Mouse (Mus musculus): ENCODE measurements around the gene Psmd14. TPM values are rescaled to one million over a fixed set of nuclear protein-coding genes. Genes with fewer than 3 reads are reported as not detected.

Psmd14 gene
- polyA plus RNA-seq, 1 experiment from 2014 or later: 296 TPM

GRCm38 (mm10) chr2:61750702-61751101, 39.2 kb downstream of the Psmd14 start:
- DNase-seq (ENCODE audit: low spot score): peak; percentile 62
- 40% methylated on average over 1 of the region's 1 CpGs for WGBS
- Histone ChIP-seq H3K27me3 (replicated peaks; ENCODE audit: control insufficient read depth, insufficient read depth, low read length) (no peaks in the 10 kb centered on the region), H3K9ac (ENCODE audit: low read length) (no peak overlapping the region), H3K4me3 (ENCODE audit: low read depth, low read length) (no peak overlapping the region), H3K4me1 (ENCODE audit: control insufficient read depth, insufficient read depth, low read length) (0 out of 2 replicates have a peak, but pooled peaks cover 3% of the 10 kb centered on the region), H3K36me3 (ENCODE audit: control insufficient read depth, insufficient read depth, low read length) (no peaks in the 10 kb centered on the region), H3K4me2 (ENCODE audit: low read length) (no peak overlapping the region), H3K9me3 (replicated peaks; ENCODE audit: control insufficient read depth, low read length) (no peaks in the 10 kb centered on the region), H3K27ac (ENCODE audit: low read depth, low read length) (no peak overlapping the region)
- ATAC-seq: peak; percentile 54; the same call in 1 of the 2 replicates

GRCm38 (mm10) chr2:61751286-61751685, 39.8 kb downstream of the Psmd14 start:
- 41% methylated on average over 2 of the region's 2 CpGs for WGBS
- no peaks in the 10 kb centered on the region for H3K36me3 ChIP-seq (ENCODE audit: control insufficient read depth, insufficient read depth, low read length)
- H3K27me3 ChIP-seq (replicated peaks; ENCODE audit: control insufficient read depth, insufficient read depth, low read length): no peaks in the 10 kb centered on the region
- no peak overlapping the region for H3K4me3 ChIP-seq (ENCODE audit: low read depth, low read length)
- peak overlapping the region; percentile 11; the same call in 1 of the 2 replicates for H3K27ac ChIP-seq (ENCODE audit: low read depth, low read length)
- H3K9ac ChIP-seq (ENCODE audit: low read length): no peak overlapping the region
- peak; percentile 74 for DNase-seq (ENCODE audit: low spot score)
- peak; percentile 78; the same call in 1 of the 2 replicates for ATAC-seq
- H3K4me1 ChIP-seq (ENCODE audit: control insufficient read depth, insufficient read depth, low read length): no peaks in the 10 kb centered on the region
- no peak overlapping the region for H3K4me2 ChIP-seq (ENCODE audit: low read length)
- H3K9me3 ChIP-seq (replicated peaks; ENCODE audit: control insufficient read depth, low read length): no peaks in the 10 kb centered on the region

GRCm38 (mm10) chr2:61752362-61752761, 40.9 kb downstream of the Psmd14 start:
- Histone ChIP-seq H3K27me3 (replicated peaks; ENCODE audit: control insufficient read depth, insufficient read depth, low read length) (no peaks in the 10 kb centered on the region), H3K9me3 (replicated peaks; ENCODE audit: control insufficient read depth, low read length) (no peaks in the 10 kb centered on the region), H3K36me3 (ENCODE audit: control insufficient read depth, insufficient read depth, low read length) (no peaks in the 10 kb centered on the region), H3K4me2 (ENCODE audit: low read length) (no peak overlapping the region), H3K4me3 (ENCODE audit: low read depth, low read length) (no peak overlapping the region), H3K9ac (ENCODE audit: low read length) (no peak overlapping the region), H3K4me1 (ENCODE audit: control insufficient read depth, insufficient read depth, low read length) (no peaks in the 10 kb centered on the region), H3K27ac (ENCODE audit: low read depth, low read length) (no peak overlapping the region; the same call in 1 of the 2 replicates)
- DNase-seq (ENCODE audit: low spot score): no peak
- no peak for ATAC-seq

- DNase-seq (ENCODE audit: low spot score) (no peak), ATAC-seq (no peak)
- Histone ChIP-seq H3K4me3 (ENCODE audit: low read depth, low read length) (no peak overlapping the region), H3K9ac (ENCODE audit: low read length) (no peak overlapping the region), H3K9me3 (replicated peaks; ENCODE audit: control insufficient read depth, low read length) (no peaks in the 10 kb centered on the region), H3K27me3 (replicated peaks; ENCODE audit: control insufficient read depth, insufficient read depth, low read length) (no peaks in the 10 kb centered on the region), H3K4me1 (ENCODE audit: control insufficient read depth, insufficient read depth, low read length) (no peaks in the 10 kb centered on the region), H3K27ac (ENCODE audit: low read depth, low read length) (no peak overlapping the region), H3K4me2 (ENCODE audit: low read length) (no peak overlapping the region), H3K36me3 (ENCODE audit: control insufficient read depth, insufficient read depth, low read length) (no peaks in the 10 kb centered on the region)
Observed at GRCm38 (mm10) chr2:61754989-61755388, 43.5 kb downstream of the Psmd14 start.

GRCm38 (mm10) chr2:61759234-61759855, 47.9 kb downstream of the Psmd14 start:
- WGBS: 84% methylated on average over 5 of the region's 5 CpGs
- no peaks in the 10 kb centered on the region for H3K27me3 ChIP-seq (replicated peaks; ENCODE audit: control insufficient read depth, insufficient read depth, low read length)
- H3K9me3 ChIP-seq (replicated peaks; ENCODE audit: control insufficient read depth, low read length): no peaks in the 10 kb centered on the region
- no peak overlapping the region for H3K4me2 ChIP-seq (ENCODE audit: low read length)
- no peak overlapping the region for H3K4me3 ChIP-seq (ENCODE audit: low read depth, low read length)
- peaks cover 3% of the 10 kb centered on the region; the same call in 1 of the 2 replicates for H3K4me1 ChIP-seq (ENCODE audit: control insufficient read depth, insufficient read depth, low read length)
- no peaks in the 10 kb centered on the region for H3K36me3 ChIP-seq (ENCODE audit: control insufficient read depth, insufficient read depth, low read length)
- ATAC-seq (no peak), DNase-seq (ENCODE audit: low spot score) (no peak)
- no peak overlapping the region for H3K9ac ChIP-seq (ENCODE audit: low read length)
- H3K27ac ChIP-seq (ENCODE audit: low read depth, low read length): no peak overlapping the region

- H3K4me1 ChIP-seq (ENCODE audit: control insufficient read depth, insufficient read depth, low read length): peaks cover 7% of the 10 kb centered on the region; the same call in 1 of the 2 replicates
- no peaks in the 10 kb centered on the region for H3K36me3 ChIP-seq (ENCODE audit: control insufficient read depth, insufficient read depth, low read length)
- H3K9me3 ChIP-seq (replicated peaks; ENCODE audit: control insufficient read depth, low read length): no peaks in the 10 kb centered on the region
- ATAC-seq (no peak), DNase-seq (ENCODE audit: low spot score) (no peak)
- H3K9ac ChIP-seq (ENCODE audit: low read length): no peak overlapping the region
- H3K27me3 ChIP-seq (replicated peaks; ENCODE audit: control insufficient read depth, insufficient read depth, low read length): no peaks in the 10 kb centered on the region
- H3K4me2 ChIP-seq (ENCODE audit: low read length): no peak overlapping the region
- 83% methylated on average over 3 of the region's 3 CpGs for WGBS
- H3K4me3 ChIP-seq (ENCODE audit: low read depth, low read length): no peak overlapping the region
- H3K27ac ChIP-seq (ENCODE audit: low read depth, low read length): no peak overlapping the region
Observed at GRCm38 (mm10) chr2:61760044-61760443, 48.5 kb downstream of the Psmd14 start.

GRCm38 (mm10) chr2:61764470-61765105, 53.1 kb downstream of the Psmd14 start:
- DNase-seq (ENCODE audit: low spot score): peak; percentile 49
- no peaks in the 10 kb centered on the region for H3K9me3 ChIP-seq (replicated peaks; ENCODE audit: control insufficient read depth, low read length)
- H3K27me3 ChIP-seq (replicated peaks; ENCODE audit: control insufficient read depth, insufficient read depth, low read length): no peaks in the 10 kb centered on the region
- 20% methylated on average over 6 of the region's 6 CpGs for WGBS
- peak; percentile 46 for ATAC-seq
- H3K27ac ChIP-seq (ENCODE audit: low read depth, low read length): peak overlapping the region; percentile 73
- H3K4me2 ChIP-seq (ENCODE audit: low read length): no peak overlapping the region
- no peaks in the 10 kb centered on the region; the same call in 1 of the 2 replicates for H3K36me3 ChIP-seq (ENCODE audit: control insufficient read depth, insufficient read depth, low read length)
- H3K4me1 ChIP-seq (ENCODE audit: control insufficient read depth, insufficient read depth, low read length): peaks cover 7% of the 10 kb centered on the region; the same call in 1 of the 2 replicates
- H3K4me3 ChIP-seq (ENCODE audit: low read depth, low read length): no peak overlapping the region
- no peak overlapping the region for H3K9ac ChIP-seq (ENCODE audit: low read length)

GRCm38 (mm10) chr2:61765526-61765925, 54.0 kb downstream of the Psmd14 start:
- Histone ChIP-seq H3K4me3 (ENCODE audit: low read depth, low read length) (no peak overlapping the region), H3K27me3 (replicated peaks; ENCODE audit: control insufficient read depth, insufficient read depth, low read length) (no peaks in the 10 kb centered on the region), H3K36me3 (ENCODE audit: control insufficient read depth, insufficient read depth, low read length) (no peaks in the 10 kb centered on the region; the same call in 1 of the 2 replicates), H3K4me1 (ENCODE audit: control insufficient read depth, insufficient read depth, low read length) (peaks cover 7% of the 10 kb centered on the region; the same call in 1 of the 2 replicates), H3K9me3 (replicated peaks; ENCODE audit: control insufficient read depth, low read length) (no peaks in the 10 kb centered on the region), H3K4me2 (ENCODE audit: low read length) (0 out of 2 replicates have a peak overlapping the region, but pooled peaks have one; percentile 20), H3K27ac (ENCODE audit: low read depth, low read length) (peak overlapping the region; percentile 62; the same call in 1 of the 2 replicates), H3K9ac (ENCODE audit: low read length) (no peak overlapping the region)
- WGBS: 12% methylated on average over 4 of the region's 4 CpGs
- ATAC-seq (peak; percentile 70; the same call in 1 of the 2 replicates), DNase-seq (ENCODE audit: low spot score) (peak; percentile 73)

- no peak for ATAC-seq
- H3K9ac ChIP-seq (ENCODE audit: low read length): no peak overlapping the region
- no peaks in the 10 kb centered on the region for H3K9me3 ChIP-seq (replicated peaks; ENCODE audit: control insufficient read depth, low read length)
- no peak overlapping the region for H3K4me3 ChIP-seq (ENCODE audit: low read depth, low read length)
- H3K27ac ChIP-seq (ENCODE audit: low read depth, low read length): no peak overlapping the region
- no peak for DNase-seq (ENCODE audit: low spot score)
- H3K27me3 ChIP-seq (replicated peaks; ENCODE audit: control insufficient read depth, insufficient read depth, low read length): no peaks in the 10 kb centered on the region
- no peak overlapping the region for H3K4me2 ChIP-seq (ENCODE audit: low read length)
- no peaks in the 10 kb centered on the region for H3K4me1 ChIP-seq (ENCODE audit: control insufficient read depth, insufficient read depth, low read length)
- peaks cover 21% of the 10 kb centered on the region for H3K36me3 ChIP-seq (ENCODE audit: control insufficient read depth, insufficient read depth, low read length)
Observed at GRCm38 (mm10) chr2:61780794-61781193, 69.3 kb downstream of the Psmd14 start.

All from forebrain, embryonic 14.5 days (tissue).